Mouse (Mus musculus) kidney, embryonic 14.5 days (tissue): ENCODE measurements at regions not wholly inside any gene's neighbourhood (a gene's known extent, or its start where the extent isn't known, plus 50 kb on each side); places are given as distances from the start of the nearest gene placed in this dataset.
"Not testable (repeated sequence)": the region's sequence is repeated elsewhere in the genome, so short reads cannot be mapped to it uniquely, and the experiment has no call there.

Experiments used
- ATAC-seq: fragments of 200-750 bp; cut with Nextera tagmentation; 2 replicates; pipeline ENCODE4 v1.8.0; 2017; ENCODE audit warnings: moderate number of reproducible peaks, mild to moderate bottlenecking, moderate TSS enrichment, moderate library complexity; ENCODE audit not compliant: low FRiP score, low TSS enrichment
- H3K27ac ChIP-seq: fragments of 300-500 bp; sonication (generic); 2 replicates; pipeline ENCODE4 v1.5.1; 2014; ENCODE audit warnings: low read depth, mild to moderate bottlenecking, low read length, moderate library complexity, mixed read lengths
- H3K27me3 ChIP-seq: fragments of 300-500 bp; sonication (generic); 2 replicates; pipeline ENCODE4 v1.6.1; 2014; ENCODE audit warnings: mild to moderate bottlenecking, low read length; ENCODE audit not compliant: control insufficient read depth, insufficient read depth
- H3K36me3 ChIP-seq: fragments of 300-500 bp; sonication (generic); 2 replicates; pipeline ENCODE4 v1.6.1; 2014; ENCODE audit warnings: low read length, mixed read lengths; ENCODE audit not compliant: control insufficient read depth, insufficient read depth
- H3K4me1 ChIP-seq: fragments of 300-500 bp; sonication (generic); 2 replicates; pipeline ENCODE4 v1.6.1; 2014; ENCODE audit warnings: low read length, mixed read lengths; ENCODE audit not compliant: control insufficient read depth, insufficient read depth
- H3K4me2 ChIP-seq: fragments of 300-500 bp; sonication (generic); replicated peaks from 2 replicates; pipeline ENCODE4 v1.6.1; 2014; ENCODE audit warnings: low read depth, mild to moderate bottlenecking, low read length
- H3K4me3 ChIP-seq: fragments of 300-500 bp; sonication (generic); 2 replicates; pipeline ENCODE4 v1.5.1; 2014; ENCODE audit warnings: mild to moderate bottlenecking, low read length
- H3K9ac ChIP-seq: fragments of 300-500 bp; sonication (generic); 2 replicates; pipeline ENCODE4 v1.6.1; 2014; ENCODE audit warnings: low read depth, mild to moderate bottlenecking, low read length, moderate library complexity
- H3K9me3 ChIP-seq: fragments of 300-500 bp; sonication (generic); 2 replicates; pipeline ENCODE4 v1.6.1; 2016; ENCODE audit warnings: low read length; ENCODE audit not compliant: control insufficient read depth
- WGBS: fragments of 180-500 bp; shearing (Covaris S2); extraction: QIAGEN DNeasy Blood & Tissue Kit; methylation state at CpG from one replicate; pipeline ENCODE4 v1.1.7; 2014; 5-methylcytosine and 5-hydroxymethylcytosine counted together

DNA sequence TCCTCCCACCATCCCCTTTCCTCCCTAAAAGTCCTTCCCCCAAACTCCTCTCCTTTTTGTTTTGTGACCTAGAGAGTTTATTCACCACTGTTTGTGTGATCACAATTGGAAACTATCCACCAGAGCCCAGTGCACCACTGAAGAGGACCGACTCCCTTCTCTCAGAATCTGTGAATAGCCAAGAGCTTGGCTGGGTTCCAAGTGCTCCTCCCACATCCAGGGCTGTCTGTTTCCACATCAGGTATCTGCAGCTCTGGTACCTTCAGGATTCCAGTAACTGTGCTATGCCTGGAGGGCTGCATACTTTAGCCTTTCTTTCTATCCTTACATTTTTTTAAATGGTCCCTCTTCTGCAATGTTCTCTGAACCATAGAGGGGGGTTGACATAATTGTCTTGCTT, 180.5 kb upstream of the Masp1 start:
- Histone ChIP-seq H3K27me3 (no peaks in the 10 kb centered on the region), H3K36me3 (no peaks in the 10 kb centered on the region), H3K9ac (no peak overlapping the region), H3K4me2 (no peak overlapping the region), H3K4me1 (no peaks in the 10 kb centered on the region), H3K9me3 (no peaks in the 10 kb centered on the region), H3K4me3 (no peak overlapping the region), H3K27ac (no peak overlapping the region)
- ATAC-seq, result no peak
- WGBS, result 35% methylated on average over 1 of the region's 1 CpGs

DNA sequence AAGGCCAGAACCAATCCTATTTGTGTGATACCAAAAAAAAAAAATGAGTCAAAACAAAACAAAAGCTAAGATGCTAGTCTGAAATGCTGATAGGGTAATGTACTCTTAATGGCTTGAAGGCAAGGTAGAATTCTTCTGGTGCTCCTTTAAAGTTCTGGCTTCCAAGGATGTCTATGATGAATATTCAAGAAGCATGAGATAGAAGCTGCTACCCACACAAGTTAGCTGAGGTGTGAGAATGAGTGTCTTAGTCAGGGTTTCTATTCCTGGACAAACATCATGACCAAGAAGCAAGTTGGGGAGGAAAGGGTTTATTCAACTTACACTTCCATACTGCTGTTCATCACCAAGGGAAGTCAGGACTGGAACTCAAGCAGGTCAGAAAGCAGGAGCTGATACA, 173.6 kb upstream of the Masp1 start:
- ATAC-seq, H3K27me3 ChIP-seq, H3K36me3 ChIP-seq, H3K9ac ChIP-seq, H3K4me3 ChIP-seq, H3K27ac ChIP-seq, H3K9me3 ChIP-seq, H3K4me1 ChIP-seq, H3K4me2 ChIP-seq: not testable (repeated sequence)

- no peak for ATAC-seq
- H3K27ac ChIP-seq, result no peak overlapping the region
- H3K4me3 ChIP-seq, result no peak overlapping the region
- no peaks in the 10 kb centered on the region for H3K4me1 ChIP-seq
- H3K4me2 ChIP-seq, result no peak overlapping the region
- H3K9me3 ChIP-seq, result no peaks in the 10 kb centered on the region
- H3K27me3 ChIP-seq, result no peaks in the 10 kb centered on the region
- H3K36me3 ChIP-seq, result no peaks in the 10 kb centered on the region
- 97% methylated on average over 2 of the region's 2 CpGs for WGBS
- no peak overlapping the region for H3K9ac ChIP-seq
Measured at GRCm38 (mm10) chr16:23690061-23690460, 169.4 kb upstream of the Masp1 start.

DNA sequence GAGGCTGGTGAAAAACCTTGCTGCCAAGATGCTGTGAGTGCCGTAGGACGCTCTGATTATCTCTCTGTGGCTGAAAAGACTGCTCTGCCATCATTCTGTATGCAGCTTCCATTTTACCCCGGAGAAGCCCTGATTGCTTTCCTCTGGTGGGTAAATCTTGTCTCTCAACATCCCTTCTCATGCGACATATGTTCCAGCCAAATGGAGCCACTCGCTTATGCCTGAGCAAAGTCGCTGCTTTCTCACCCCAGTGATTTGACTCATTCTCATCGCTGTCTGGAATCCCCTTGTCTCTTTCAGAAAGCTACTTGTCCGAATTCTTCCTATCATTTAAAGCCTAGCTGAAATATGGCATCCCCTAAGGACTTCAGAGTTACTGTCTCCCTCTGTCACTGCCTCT, 166.2 kb upstream of the Masp1 start:
- WGBS, result 82% methylated on average over 8 of the region's 8 CpGs
- Histone ChIP-seq H3K9me3 (no peaks in the 10 kb centered on the region), H3K4me1 (no peaks in the 10 kb centered on the region), H3K27ac (no peak overlapping the region), H3K9ac (no peak overlapping the region), H3K4me3 (no peak overlapping the region), H3K36me3 (no peaks in the 10 kb centered on the region), H3K27me3 (no peaks in the 10 kb centered on the region), H3K4me2 (no peak overlapping the region)
- no peak for ATAC-seq

GRCm38 (mm10) chr16:23680434-23680833, 159.8 kb upstream of the Masp1 start:
- Histone ChIP-seq H3K9ac (no peak overlapping the region), H3K27ac (no peak overlapping the region), H3K4me3 (no peak overlapping the region), H3K27me3 (no peaks in the 10 kb centered on the region), H3K4me1 (no peaks in the 10 kb centered on the region), H3K9me3 (no peaks in the 10 kb centered on the region), H3K36me3 (no peaks in the 10 kb centered on the region), H3K4me2 (no peak overlapping the region)
- no peak for ATAC-seq
- 88% methylated on average over 2 of the region's 2 CpGs for WGBS

GRCm38 (mm10) chr16:23672375-23672774, 151.8 kb upstream of the Masp1 start:
- H3K9me3 ChIP-seq, result no peaks in the 10 kb centered on the region
- no peak overlapping the region for H3K4me2 ChIP-seq
- WGBS, result 15% methylated on average over 6 of the region's 6 CpGs
- H3K27ac ChIP-seq, result no peak overlapping the region
- H3K9ac ChIP-seq, result no peak overlapping the region
- no peak for ATAC-seq
- H3K36me3 ChIP-seq, result no peaks in the 10 kb centered on the region
- H3K4me3 ChIP-seq, result no peak overlapping the region
- no peaks in the 10 kb centered on the region for H3K27me3 ChIP-seq
- no peaks in the 10 kb centered on the region for H3K4me1 ChIP-seq

- H3K27ac ChIP-seq, result no peak overlapping the region
- 87% methylated on average over 4 of the region's 4 CpGs for WGBS
- H3K9me3 ChIP-seq, result no peaks in the 10 kb centered on the region
- ATAC-seq, result no peak
- H3K4me2 ChIP-seq, result no peak overlapping the region
- no peaks in the 10 kb centered on the region for H3K4me1 ChIP-seq
- H3K36me3 ChIP-seq, result no peaks in the 10 kb centered on the region
- no peak overlapping the region for H3K4me3 ChIP-seq
- H3K27me3 ChIP-seq, result no peaks in the 10 kb centered on the region
- H3K9ac ChIP-seq, result no peak overlapping the region
Measured at GRCm38 (mm10) chr16:23670161-23670560, 149.5 kb upstream of the Masp1 start.

DNA sequence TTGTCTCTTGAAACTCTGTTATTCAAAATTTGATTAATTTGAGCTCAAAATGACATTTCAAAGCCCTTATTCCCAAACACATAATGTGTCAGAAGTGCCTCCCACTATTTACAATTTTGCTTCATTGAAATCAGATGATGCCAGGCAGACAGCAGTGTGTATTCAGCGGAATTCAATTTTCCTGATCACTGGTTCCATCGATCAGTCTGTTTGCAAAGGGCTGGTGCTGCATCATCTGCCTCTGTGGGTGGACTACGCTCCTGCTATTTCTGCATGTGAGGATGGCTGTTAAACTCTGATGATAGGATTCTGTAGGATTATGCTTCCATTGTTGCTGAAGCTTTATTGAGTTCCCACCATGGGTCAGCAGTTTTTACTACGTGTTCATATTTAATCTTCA, 149.0 kb upstream of the Masp1 start:
- Histone ChIP-seq H3K36me3 (no peaks in the 10 kb centered on the region), H3K27me3 (no peaks in the 10 kb centered on the region), H3K9ac (no peak overlapping the region), H3K9me3 (no peaks in the 10 kb centered on the region), H3K4me3 (no peak overlapping the region), H3K27ac (no peak overlapping the region), H3K4me2 (no peak overlapping the region), H3K4me1 (no peaks in the 10 kb centered on the region)
- ATAC-seq, result no peak
- 77% methylated on average over 4 of the region's 4 CpGs for WGBS
